16 mouse cellular contexts compared by ENCODE assay signal in genomic region chr1:127414500-127414899, GRCm38 (mm10).
DNase-seq lines count a peak whose midpoint lies in the region; ATAC-seq and TF ChIP-seq lines count a peak whose summit lies in the region.
"Had no signal": no experiment of that assay in that cellular context is flagged by ENCODE, and none has a peak within 500 bp of the region (broad histone marks: within the 10 kb centered on the region; RNA-seq: fewer than 3 reads in every experiment).

No protein-coding gene starts in this region.

- no peak overlapping the region for H3K4me3 ChIP-seq in heart, postnatal 0 days (ENCODE audit: low read depth, low read length)
- no peak overlapping the region for H3K4me3 ChIP-seq in heart, embryonic 12.5 days
- no peak overlapping the region for H3K4me3 ChIP-seq in hindbrain, embryonic 12.5 days
- H3K4me3 ChIP-seq: limb, embryonic 13.5 days; lung, embryonic 15.5 days; midbrain, embryonic 12.5 days had no signal

- no peak for TF ChIP-seq CTCF in heart, postnatal 0 days (IDR thresholded peaks at IDR 0.05; ENCODE audit: low read depth)

- H3K27ac ChIP-seq in heart, postnatal 0 days (ENCODE audit: low read depth), result peak overlapping the region; percentile 14
- no peak overlapping the region for H3K27ac ChIP-seq in heart, embryonic 12.5 days (ENCODE audit: poor library complexity, severe bottlenecking)
- H3K27ac ChIP-seq in hindbrain, embryonic 12.5 days, result peak overlapping the region; percentile 30; the same call in 1 of the 2 replicates
- H3K27ac ChIP-seq: limb, embryonic 13.5 days; lung, embryonic 15.5 days; midbrain, embryonic 12.5 days had no signal

- WGBS in heart, postnatal 0 days, result 62% methylated on average over 7 of the region's 7 CpGs
- WGBS in heart, embryonic 12.5 days, result 84% methylated on average over 7 of the region's 7 CpGs
- WGBS in hindbrain, embryonic 12.5 days, result 50% methylated on average over 7 of the region's 7 CpGs

- peaks cover 13% of the 10 kb centered on the region for H3K4me1 ChIP-seq in heart, postnatal 0 days (ENCODE audit: control insufficient read depth, insufficient read depth)
- peaks cover 28% of the 10 kb centered on the region for H3K4me1 ChIP-seq in heart, embryonic 12.5 days (replicated peaks)
- H3K4me1 ChIP-seq in hindbrain, embryonic 12.5 days, result peaks cover 20% of the 10 kb centered on the region
- H3K4me1 ChIP-seq: lung, embryonic 15.5 days had no signal

- TF ChIP-seq EP300 in heart, postnatal 0 days (IDR thresholded peaks at IDR 0.05; ENCODE audit: low read depth), result no peak

- ATAC-seq in heart, postnatal 0 days (ENCODE audit: insufficient read depth, low read depth), result no peak
- no peak for ATAC-seq in heart, embryonic 12.5 days (ENCODE audit: insufficient number of reproducible peaks, low FRiP score)
- ATAC-seq in hindbrain, embryonic 12.5 days (ENCODE audit: low FRiP score), result no peak
- ATAC-seq: CD4-positive, CD25-positive, alpha-beta regulatory T cell, adult 4 months; intestine, embryonic 16.5 days had no signal

- H3K36me3 ChIP-seq in heart, postnatal 0 days (replicated peaks; ENCODE audit: control insufficient read depth, insufficient read depth, low read length), result peaks cover 22% of the 10 kb centered on the region
- peaks cover 34% of the 10 kb centered on the region for H3K36me3 ChIP-seq in heart, embryonic 12.5 days
- H3K36me3 ChIP-seq in hindbrain, embryonic 12.5 days, result peaks cover 23% of the 10 kb centered on the region
- H3K36me3 ChIP-seq: lung, embryonic 15.5 days; midbrain, embryonic 12.5 days had no signal

- no peak overlapping the region for H3K4me2 ChIP-seq in heart, postnatal 0 days (ENCODE audit: low read depth, low read length)
- H3K4me2 ChIP-seq in heart, embryonic 12.5 days, result no peak overlapping the region
- H3K4me2 ChIP-seq in hindbrain, embryonic 12.5 days (replicated peaks), result no peak overlapping the region
- H3K4me2 ChIP-seq: limb, embryonic 13.5 days; lung, embryonic 15.5 days; midbrain, embryonic 12.5 days had no signal

- no peaks in the 10 kb centered on the region for H3K27me3 ChIP-seq in heart, postnatal 0 days (ENCODE audit: control insufficient read depth, insufficient read depth, low read length)
- H3K27me3 ChIP-seq in heart, embryonic 12.5 days (replicated peaks), result no peaks in the 10 kb centered on the region
- no peaks in the 10 kb centered on the region for H3K27me3 ChIP-seq in hindbrain, embryonic 12.5 days
- H3K27me3 ChIP-seq: limb, embryonic 13.5 days; lung, embryonic 15.5 days; midbrain, embryonic 12.5 days had no signal

- no peaks in the 10 kb centered on the region for H3K9me3 ChIP-seq in heart, postnatal 0 days (replicated peaks; ENCODE audit: control insufficient read depth, low read length)
- H3K9me3 ChIP-seq in heart, embryonic 12.5 days (replicated peaks), result peaks cover 5% of the 10 kb centered on the region; the same call in 1 of the 2 replicates
- H3K9me3 ChIP-seq in hindbrain, embryonic 12.5 days (replicated peaks), result no peaks in the 10 kb centered on the region
- H3K9me3 ChIP-seq: limb, embryonic 13.5 days; lung, embryonic 15.5 days; midbrain, embryonic 12.5 days had no signal

- DNase-seq in heart, postnatal 0 days (ENCODE audit: low spot score), result no peak
- peak; percentile 80 for DNase-seq in brain, adult 2 months (ENCODE audit: low read depth, low spot score)
- peak; percentile 27 for DNase-seq in cerebellum, adult 8-10 months
- DNase-seq in c-Kit-positive CD71-positive TER-119-positive erythroid progenitor cells, embryonic 14.5 days (ENCODE audit: low spot score), result no peak
- no peak for DNase-seq in urinary bladder, postnatal 25 days (ENCODE audit: low spot score)
- DNase-seq in gastrocnemius, adult 8-10 months (ENCODE audit: low spot score in 2 of 2), result no peak
- DNase-seq: adrenal gland, postnatal 36 days; embryo, embryonic 11 days; thymus, postnatal 36 days had no signal

- H3K9ac ChIP-seq in heart, postnatal 0 days (replicated peaks; ENCODE audit: low read depth, low read length), result no peak overlapping the region
- H3K9ac ChIP-seq in heart, embryonic 12.5 days, result no peak overlapping the region
- no peak overlapping the region for H3K9ac ChIP-seq in hindbrain, embryonic 12.5 days
- H3K9ac ChIP-seq: limb, embryonic 13.5 days; lung, embryonic 15.5 days; midbrain, embryonic 12.5 days had no signal

Comparison
In these comparisons a context has a peak if more than half of its experiments do, and no peak if none do; other contexts are left out.
1. DNase-seq: peak in brain, adult 2 months (single experiment) and cerebellum, adult 8-10 months (single experiment); none in heart, postnatal 0 days (single experiment), c-Kit-positive CD71-positive TER-119-positive erythroid progenitor cells, embryonic 14.5 days (single experiment), urinary bladder, postnatal 25 days (single experiment) and gastrocnemius, adult 8-10 months (0 of 2).